Mouse (Mus musculus) kidney, embryonic 14.5 days (tissue): ENCODE data around the gene Ercc5. TPM values are rescaled to one million over a fixed set of nuclear protein-coding genes. Genes with fewer than 3 reads are reported as not detected.

ENCODE experiments used
- ATAC-seq: fragments of 200-750 bp; cut with Nextera tagmentation; 2 replicates; pipeline ENCODE4 v1.8.0; 2017; ENCODE audit warnings: moderate number of reproducible peaks, mild to moderate bottlenecking, moderate TSS enrichment, moderate library complexity; ENCODE audit not compliant: low FRiP score, low TSS enrichment
- H3K27ac ChIP-seq: fragments of 300-500 bp; sonication (generic); 2 replicates; pipeline ENCODE4 v1.5.1; 2014; ENCODE audit warnings: low read depth, mild to moderate bottlenecking, low read length, moderate library complexity, mixed read lengths
- H3K27me3 ChIP-seq: fragments of 300-500 bp; sonication (generic); 2 replicates; pipeline ENCODE4 v1.6.1; 2014; ENCODE audit warnings: mild to moderate bottlenecking, low read length; ENCODE audit not compliant: control insufficient read depth, insufficient read depth
- H3K36me3 ChIP-seq: fragments of 300-500 bp; sonication (generic); 2 replicates; pipeline ENCODE4 v1.6.1; 2014; ENCODE audit warnings: low read length, mixed read lengths; ENCODE audit not compliant: control insufficient read depth, insufficient read depth
- H3K4me1 ChIP-seq: fragments of 300-500 bp; sonication (generic); 2 replicates; pipeline ENCODE4 v1.6.1; 2014; ENCODE audit warnings: low read length, mixed read lengths; ENCODE audit not compliant: control insufficient read depth, insufficient read depth
- H3K4me2 ChIP-seq: fragments of 300-500 bp; sonication (generic); replicated peaks from 2 replicates; pipeline ENCODE4 v1.6.1; 2014; ENCODE audit warnings: low read depth, mild to moderate bottlenecking, low read length
- H3K4me3 ChIP-seq: fragments of 300-500 bp; sonication (generic); 2 replicates; pipeline ENCODE4 v1.5.1; 2014; ENCODE audit warnings: mild to moderate bottlenecking, low read length
- H3K9ac ChIP-seq: fragments of 300-500 bp; sonication (generic); 2 replicates; pipeline ENCODE4 v1.6.1; 2014; ENCODE audit warnings: low read depth, mild to moderate bottlenecking, low read length, moderate library complexity
- H3K9me3 ChIP-seq: fragments of 300-500 bp; sonication (generic); 2 replicates; pipeline ENCODE4 v1.6.1; 2016; ENCODE audit warnings: low read length; ENCODE audit not compliant: control insufficient read depth
- WGBS: fragments of 180-500 bp; shearing (Covaris S2); extraction: QIAGEN DNeasy Blood & Tissue Kit; methylation state at CpG from one replicate; pipeline ENCODE4 v1.1.7; 2014; 5-methylcytosine and 5-hydroxymethylcytosine counted together
- polyA plus RNA-seq: library from polyadenylated mRNA; unstranded; fragments of >200 nt; fragmentation: Nextera tagmentation; extraction: Ambion mirVana; gene quantifications from 2 replicates; pipeline ENCODE4 v1.2.1, GENCODE M21; 2014

The Ercc5 gene
- polyA plus RNA-seq, 1 experiment from 2014 or later = 23.2 TPM

GRCm38 (mm10) chr1:44122256-44122655, 25.3 kb upstream of the Ercc5 start:
- Histone ChIP-seq H3K9me3 (no peaks in the 10 kb centered on the region), H3K36me3 (peaks cover 8% of the 10 kb centered on the region), H3K27ac (no peak overlapping the region), H3K4me1 (no peaks in the 10 kb centered on the region), H3K4me3 (no peak overlapping the region), H3K9ac (no peak overlapping the region), H3K27me3 (no peaks in the 10 kb centered on the region), H3K4me2 (no peak overlapping the region)
- WGBS = 83% methylated on average over 3 of the region's 3 CpGs
- ATAC-seq = no peak

- Histone ChIP-seq H3K9ac (no peak overlapping the region), H3K4me2 (no peak overlapping the region), H3K27ac (no peak overlapping the region), H3K9me3 (no peaks in the 10 kb centered on the region), H3K36me3 (peaks cover 19% of the 10 kb centered on the region), H3K27me3 (no peaks in the 10 kb centered on the region), H3K4me1 (no peaks in the 10 kb centered on the region), H3K4me3 (no peak overlapping the region)
- WGBS = 97% methylated on average over 4 of the region's 4 CpGs
- ATAC-seq = no peak
Observed at GRCm38 (mm10) chr1:44125590-44125989, 22.0 kb upstream of the Ercc5 start.

- H3K27ac ChIP-seq = no peak overlapping the region
- no peaks in the 10 kb centered on the region for H3K27me3 ChIP-seq
- H3K9me3 ChIP-seq = no peaks in the 10 kb centered on the region
- no peak overlapping the region for H3K4me2 ChIP-seq
- no peaks in the 10 kb centered on the region for H3K4me1 ChIP-seq
- H3K36me3 ChIP-seq = peaks cover 32% of the 10 kb centered on the region
- 85% methylated on average over 4 of the region's 4 CpGs for WGBS
- no peak overlapping the region for H3K4me3 ChIP-seq
- H3K9ac ChIP-seq = no peak overlapping the region
- ATAC-seq = no peak
Observed at GRCm38 (mm10) chr1:44129929-44130581, 17.5 kb upstream of the Ercc5 start.

- Histone ChIP-seq H3K27me3 (no peaks in the 10 kb centered on the region), H3K4me2 (no peak overlapping the region), H3K9ac (no peak overlapping the region), H3K4me1 (no peaks in the 10 kb centered on the region), H3K9me3 (no peaks in the 10 kb centered on the region), H3K36me3 (peaks cover 46% of the 10 kb centered on the region), H3K27ac (no peak overlapping the region), H3K4me3 (no peak overlapping the region)
- no peak for ATAC-seq
- 79% methylated on average over 4 of the region's 4 CpGs for WGBS
Observed at GRCm38 (mm10) chr1:44140232-44140631, 7.3 kb upstream of the Ercc5 start.

- no peak overlapping the region for H3K4me2 ChIP-seq
- 93% methylated on average over 5 of the region's 5 CpGs for WGBS
- ATAC-seq = no peak
- peaks cover 42% of the 10 kb centered on the region for H3K36me3 ChIP-seq
- H3K27me3 ChIP-seq = no peaks in the 10 kb centered on the region
- H3K27ac ChIP-seq = no peak overlapping the region
- H3K9ac ChIP-seq = no peak overlapping the region
- H3K4me1 ChIP-seq = no peaks in the 10 kb centered on the region
- H3K4me3 ChIP-seq = no peak overlapping the region
- no peaks in the 10 kb centered on the region for H3K9me3 ChIP-seq
Observed at GRCm38 (mm10) chr1:44142747-44143146, 4.8 kb upstream of the Ercc5 start.

- H3K36me3 ChIP-seq = peaks cover 3% of the 10 kb centered on the region; the same call in 1 of the 2 replicates
- no peaks in the 10 kb centered on the region for H3K9me3 ChIP-seq
- peak overlapping the region; percentile 55 for H3K4me2 ChIP-seq
- H3K4me1 ChIP-seq = no peaks in the 10 kb centered on the region
- H3K9ac ChIP-seq = peak overlapping the region; percentile 83; the same call in 1 of the 2 replicates
- no peak for ATAC-seq
- 29% methylated on average over 6 of the region's 6 CpGs for WGBS
- peak overlapping the region; percentile 76 for H3K4me3 ChIP-seq
- no peaks in the 10 kb centered on the region for H3K27me3 ChIP-seq
- H3K27ac ChIP-seq = no peak overlapping the region
Observed at GRCm38 (mm10) chr1:44148706-44149105, 1.2 kb downstream of the Ercc5 start.

- Histone ChIP-seq H3K27me3 (no peaks in the 10 kb centered on the region), H3K9me3 (no peaks in the 10 kb centered on the region), H3K4me1 (no peaks in the 10 kb centered on the region), H3K27ac (no peak overlapping the region), H3K36me3 (peaks cover 26% of the 10 kb centered on the region), H3K4me3 (no peak overlapping the region), H3K4me2 (no peak overlapping the region), H3K9ac (no peak overlapping the region)
- 94% methylated on average over 4 of the region's 4 CpGs for WGBS
- no peak for ATAC-seq
Observed at GRCm38 (mm10) chr1:44155287-44155686, 7.7 kb downstream of the Ercc5 start.

GRCm38 (mm10) chr1:44158317-44158716, 10.8 kb downstream of the Ercc5 start:
- Histone ChIP-seq H3K9me3 (no peaks in the 10 kb centered on the region), H3K36me3 (peaks cover 49% of the 10 kb centered on the region), H3K27me3 (no peaks in the 10 kb centered on the region), H3K4me3 (no peak overlapping the region), H3K4me2 (no peak overlapping the region), H3K9ac (no peak overlapping the region), H3K27ac (no peak overlapping the region), H3K4me1 (no peaks in the 10 kb centered on the region)
- ATAC-seq = no peak
- 89% methylated on average over 6 of the region's 6 CpGs for WGBS

GRCm38 (mm10) chr1:44161818-44162217, 14.3 kb downstream of the Ercc5 start:
- Histone ChIP-seq H3K36me3 (peaks cover 65% of the 10 kb centered on the region), H3K4me3 (no peak overlapping the region), H3K9me3 (no peaks in the 10 kb centered on the region), H3K4me2 (no peak overlapping the region), H3K27me3 (no peaks in the 10 kb centered on the region), H3K9ac (no peak overlapping the region), H3K4me1 (no peaks in the 10 kb centered on the region), H3K27ac (no peak overlapping the region)
- no peak for ATAC-seq
- 96% methylated on average over 6 of the region's 6 CpGs for WGBS
